Mouse (Mus musculus): ENCODE measurements around the gene Hist1h2ao.
"Not testable (repeated sequence)": the region's sequence is repeated elsewhere in the genome, so short reads cannot be mapped to it uniquely, and the experiment has no call there.

DNA sequence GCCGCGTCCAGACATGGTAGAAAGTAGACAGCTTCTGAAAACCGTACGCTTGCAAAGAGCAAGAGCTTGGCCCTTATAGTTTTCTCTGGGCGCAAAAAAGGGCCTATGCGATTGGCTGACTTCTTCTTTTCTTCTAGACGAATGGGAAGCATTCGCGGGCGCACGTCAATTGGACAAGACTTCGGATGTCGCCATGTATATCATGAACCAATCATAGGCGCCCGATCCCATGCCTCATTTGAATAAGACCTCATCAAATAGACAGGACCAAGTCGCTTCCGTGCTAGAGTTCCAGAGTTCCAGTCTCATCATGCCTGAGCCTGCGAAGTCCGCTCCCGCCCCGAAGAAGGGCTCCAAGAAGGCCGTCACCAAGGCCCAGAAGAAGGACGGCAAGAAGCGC is 23.2 kb downstream of the Hist1h2ao start, which contains the start of the genes Hist1h2ap and Hist1h2br:
- TF ChIP-seq CTCF (conservative IDR thresholded peaks at IDR 0.05; ENCODE audit: low read length); NANOG (IDR thresholded peaks at IDR 0.05; ENCODE audit: borderline replicate concordance, low read length): not testable (repeated sequence)
